Mouse (Mus musculus) brain, adult 2 months (tissue): ENCODE data around the gene Eda.

Experiments
- DNase-seq: peaks from one replicate; pipeline ENCODE4 v3.0.0; 2011; ENCODE audit warnings: low read depth, low spot score

Gene Eda

GRCm38 (mm10) chrX:99975250-99975984, at the start of gene Eda:
TSS of gene Eda (plus strand) at chrX:99975606.
- DNase-seq: peak; percentile 79

GRCm38 (mm10) chrX:99961002-99961401, 14.4 kb upstream of the Eda start:
- DNase-seq: no peak

GRCm38 (mm10) chrX:99970111-99970510, 5.3 kb upstream of the Eda start:
- DNase-seq: no peak

GRCm38 (mm10) chrX:99974381-99974780, 1.0 kb upstream of the Eda start:
- DNase-seq: no peak

- DNase-seq: peak; percentile 3
These were observed 603 bp upstream of the Eda start for GRCm38 (mm10) chrX:99974803-99975202.

GRCm38 (mm10) chrX:99975985-99976924, 849 bp downstream of the Eda start:
- no peak for DNase-seq

GRCm38 (mm10) chrX:99978354-99978753, 2.9 kb downstream of the Eda start:
- DNase-seq: peak; percentile 17

GRCm38 (mm10) chrX:99993434-99993833, 18.0 kb downstream of the Eda start:
- no peak for DNase-seq

GRCm38 (mm10) chrX:99999342-99999741, 23.9 kb downstream of the Eda start:
- DNase-seq: no peak

GRCm38 (mm10) chrX:100118362-100118761, 143.0 kb downstream of the Eda start:
- DNase-seq: no peak

- no peak for DNase-seq
These were observed 219.9 kb downstream of the Eda start for GRCm38 (mm10) chrX:100195286-100195685.

- no peak for DNase-seq
These were observed 338.2 kb downstream of the Eda start for GRCm38 (mm10) chrX:100313652-100314051.

- DNase-seq: no peak
These were observed 338.9 kb downstream of the Eda start for GRCm38 (mm10) chrX:100314172-100314902.

GRCm38 (mm10) chrX:100340687-100341086, 365.3 kb downstream of the Eda start:
- DNase-seq: no peak

GRCm38 (mm10) chrX:100344433-100344832, 369.0 kb downstream of the Eda start:
- no peak for DNase-seq

GRCm38 (mm10) chrX:100356974-100357373, 381.6 kb downstream of the Eda start:
- no peak for DNase-seq

GRCm38 (mm10) chrX:100389887-100390286, 414.5 kb downstream of the Eda start:
- DNase-seq: peak; percentile 58

- peak; percentile 55 for DNase-seq
These were observed 416.9 kb downstream of the Eda start for GRCm38 (mm10) chrX:100392304-100392703.

GRCm38 (mm10) chrX:100394223-100394861, 418.9 kb downstream of the Eda start:
- peak; percentile 10 for DNase-seq

- DNase-seq: peak; percentile 11
These were observed 419.6 kb downstream of the Eda start for GRCm38 (mm10) chrX:100395026-100395425.

GRCm38 (mm10) chrX:100400900-100401299, 425.5 kb downstream of the Eda start:
- no peak for DNase-seq
